Mouse (Mus musculus) spleen, adult 2 months (tissue): ENCODE data around the gene Perp. TPM values are rescaled to one million over a fixed set of nuclear protein-coding genes. Genes with fewer than 3 reads are reported as not detected.

Source experiments
- DNase-seq, 2 experiments: peaks; one replicate each; pipeline versions ENCODE4 v3.0.0 to v3.0.0-alpha.2; 2012 to 2021; ENCODE audit warnings: low spot score in 2 of 2, low read depth in 1 of 2
- H3K27ac ChIP-seq: fragments of 200-500 bp; 2 replicates; pipeline ENCODE4 v1.5.1; 2012; ENCODE audit warnings: low read length, inconsistent platforms; ENCODE audit not compliant: insufficient read depth
- H3K27me3 ChIP-seq: fragments of 200-500 bp; 2 replicates; pipeline ENCODE4 v1.6.1; 2012; ENCODE audit warnings: mild to moderate bottlenecking, moderate library complexity, low read length, inconsistent platforms; ENCODE audit not compliant: control insufficient read depth, insufficient read depth
- H3K36me3 ChIP-seq: fragments of 200-500 bp; 2 replicates; pipeline ENCODE4 v1.6.1; 2012; ENCODE audit warnings: mild to moderate bottlenecking, low read length, inconsistent platforms; ENCODE audit not compliant: control insufficient read depth, insufficient read depth
- H3K4me1 ChIP-seq: fragments of 200-500 bp; 2 replicates; pipeline ENCODE4 v1.6.1; 2011; ENCODE audit warnings: inconsistent platforms; ENCODE audit not compliant: control insufficient read depth, insufficient read depth, insufficient read length
- H3K4me3 ChIP-seq: fragments of 200-500 bp; 2 replicates; pipeline ENCODE4 v1.5.1; 2011; ENCODE audit warnings: mild to moderate bottlenecking, inconsistent platforms; ENCODE audit not compliant: insufficient read depth, insufficient read length; ENCODE audit errors: extremely low read depth
- CTCF ChIP-seq: fragments of 200-500 bp; IDR thresholded peaks from 2 replicates; pipeline ENCODE4 v1.5.1; 2011; ENCODE audit warnings: mild to moderate bottlenecking, inconsistent platforms; ENCODE audit not compliant: insufficient read depth, insufficient read length, insufficient replicate concordance; ENCODE audit errors: extremely low read depth
- POLR2A ChIP-seq: fragments of 200-500 bp; IDR thresholded peaks from 2 replicates; pipeline ENCODE4 v1.6.1; 2011; ENCODE audit warnings: low read depth, low read length, inconsistent platforms
- WGBS: fragments of 180-500 bp; shearing (Covaris S2); methylation state at CpG from one replicate; pipeline ENCODE4 v1.1.7; 2018; 5-methylcytosine and 5-hydroxymethylcytosine counted together
- polyA plus RNA-seq: library from polyadenylated mRNA; depleted of rRNA; stranded (reverse); fragments of >200 nt; gene quantifications from 2 replicates; pipeline ENCODE4 v1.2.3, GENCODE M21; 2012

Gene Perp
- polyA plus RNA-seq, 1 experiment: 1.1 TPM

DNA sequence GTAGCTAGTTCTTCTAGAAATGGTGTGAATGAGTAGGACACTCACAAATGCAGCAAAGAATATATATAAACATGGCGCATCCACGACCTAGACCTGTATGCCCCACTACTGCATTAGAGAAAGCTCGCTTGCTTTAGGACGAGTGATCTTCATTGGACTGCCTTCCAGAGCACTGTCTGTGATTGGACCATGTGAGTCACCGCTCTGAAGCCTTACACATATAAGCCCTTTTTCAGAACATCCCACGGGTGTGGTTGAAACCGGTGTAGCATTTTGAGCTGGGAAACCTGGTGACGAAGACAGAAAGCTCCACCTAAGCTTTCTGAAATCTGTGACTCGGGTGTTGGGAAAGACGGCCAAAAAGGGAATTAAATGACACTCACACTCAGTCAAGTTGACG, 16.0 kb downstream of the Perp start:
- Histone ChIP-seq H3K4me1 (no peaks in the 10 kb centered on the region), H3K36me3 (no peaks in the 10 kb centered on the region), H3K27me3 (no peaks in the 10 kb centered on the region), H3K4me3 (no peak overlapping the region), H3K27ac (no peak overlapping the region)
- TF ChIP-seq CTCF (no peak), POLR2A (no peak)
- no peak for DNase-seq
- 82% methylated on average over 11 of the region's 11 CpGs for WGBS

DNA sequence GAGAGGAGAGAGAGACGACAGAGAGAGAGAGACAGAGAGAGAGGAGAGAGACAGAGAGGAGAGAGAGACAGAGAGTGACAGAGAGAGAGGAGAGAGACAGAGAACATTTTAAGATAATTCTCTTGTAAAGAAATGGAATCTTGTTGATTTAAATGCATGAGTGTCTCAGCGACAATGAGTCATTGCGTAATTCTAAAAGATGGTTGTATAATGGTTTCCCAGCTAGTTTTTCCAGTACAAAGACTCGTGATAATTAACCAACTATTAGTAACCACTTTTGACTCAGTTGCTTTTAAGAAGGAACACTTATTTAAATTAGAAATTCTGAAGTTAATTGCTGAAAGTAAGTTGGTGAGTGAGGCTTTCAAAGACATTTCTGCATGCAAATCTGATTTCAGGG, 16.6 kb downstream of the Perp start:
- TF ChIP-seq CTCF (no peak), POLR2A (no peak)
- no peak overlapping the region for H3K4me3 ChIP-seq
- H3K36me3 ChIP-seq: no peaks in the 10 kb centered on the region
- H3K27ac ChIP-seq: no peak overlapping the region
- no peak for DNase-seq
- 76% methylated on average over 4 of the region's 4 CpGs for WGBS
- no peaks in the 10 kb centered on the region for H3K4me1 ChIP-seq
- H3K27me3 ChIP-seq: no peaks in the 10 kb centered on the region

DNA sequence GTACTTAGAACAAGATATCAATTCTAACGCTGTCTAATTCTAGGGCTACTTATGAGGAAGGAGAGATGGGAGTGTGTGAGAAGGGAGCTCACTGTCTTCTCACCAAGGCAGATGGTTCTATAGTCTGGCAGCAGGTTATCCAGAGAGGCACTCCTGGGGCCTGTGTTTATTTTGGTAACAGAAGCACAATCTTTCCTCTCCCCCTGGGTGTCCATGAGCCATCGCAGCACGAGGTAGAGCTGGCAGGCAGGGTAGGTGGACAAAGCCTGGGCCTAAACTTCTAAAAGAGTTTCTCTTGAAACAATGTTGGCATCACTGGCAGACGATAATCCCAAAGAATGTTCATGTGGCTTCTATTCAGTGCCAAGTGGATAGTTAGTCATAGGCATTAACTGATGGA, 18.5 kb downstream of the Perp start:
- WGBS: 88% methylated on average over 4 of the region's 4 CpGs
- TF ChIP-seq CTCF (no peak), POLR2A (no peak)
- Histone ChIP-seq H3K27me3 (no peaks in the 10 kb centered on the region), H3K27ac (no peak overlapping the region), H3K4me3 (no peak overlapping the region), H3K36me3 (no peaks in the 10 kb centered on the region), H3K4me1 (no peaks in the 10 kb centered on the region)
- no peak for DNase-seq

DNA sequence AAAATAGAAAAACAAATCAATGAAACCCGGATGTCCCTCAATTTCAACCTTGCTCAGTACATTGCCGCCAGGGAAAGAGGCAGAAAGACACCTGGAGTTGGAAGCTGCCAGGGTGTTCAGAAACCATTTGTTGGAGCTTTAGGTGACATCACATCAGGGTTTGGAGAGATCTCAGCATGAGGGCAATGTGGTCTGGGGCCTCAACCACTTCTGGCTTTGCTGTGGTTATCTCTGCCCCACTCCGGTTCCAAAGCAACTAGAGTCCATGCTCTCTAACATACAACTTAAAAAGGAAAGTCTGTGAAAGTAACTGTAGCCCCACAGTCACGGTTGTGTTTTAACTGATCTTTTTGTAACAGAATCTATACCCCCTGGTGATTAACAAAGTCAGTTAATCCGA, 19.9 kb downstream of the Perp start:
- H3K36me3 ChIP-seq: no peaks in the 10 kb centered on the region
- DNase-seq: no peak
- TF ChIP-seq POLR2A (no peak), CTCF (no peak)
- H3K4me1 ChIP-seq: no peaks in the 10 kb centered on the region
- no peak overlapping the region for H3K4me3 ChIP-seq
- H3K27ac ChIP-seq: no peak overlapping the region
- no peaks in the 10 kb centered on the region for H3K27me3 ChIP-seq
- 46% methylated on average over 5 of the region's 5 CpGs for WGBS

DNA sequence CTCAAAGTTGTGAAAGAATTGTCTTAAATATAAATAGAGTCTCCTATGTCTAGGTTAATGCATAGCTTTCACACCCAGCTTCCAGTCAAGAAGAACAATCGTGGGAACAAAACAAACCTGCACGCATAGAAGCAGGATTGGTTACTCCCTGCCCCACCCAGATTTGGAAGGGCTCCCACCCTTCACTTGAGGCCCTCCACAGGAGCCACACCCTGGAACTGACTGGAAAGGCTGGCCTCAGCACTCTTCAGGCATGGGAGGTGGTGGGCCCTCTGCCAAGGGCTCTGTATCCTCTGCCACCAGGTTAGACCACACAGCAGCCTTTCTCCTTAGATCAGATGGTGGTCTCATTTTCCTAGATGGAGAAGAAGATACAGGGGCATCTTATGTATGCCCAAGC, 26.2 kb downstream of the Perp start:
- H3K4me1 ChIP-seq: no peaks in the 10 kb centered on the region
- no peak for TF ChIP-seq POLR2A
- TF ChIP-seq CTCF: no peak
- 82% methylated on average over 2 of the region's 2 CpGs for WGBS

DNA sequence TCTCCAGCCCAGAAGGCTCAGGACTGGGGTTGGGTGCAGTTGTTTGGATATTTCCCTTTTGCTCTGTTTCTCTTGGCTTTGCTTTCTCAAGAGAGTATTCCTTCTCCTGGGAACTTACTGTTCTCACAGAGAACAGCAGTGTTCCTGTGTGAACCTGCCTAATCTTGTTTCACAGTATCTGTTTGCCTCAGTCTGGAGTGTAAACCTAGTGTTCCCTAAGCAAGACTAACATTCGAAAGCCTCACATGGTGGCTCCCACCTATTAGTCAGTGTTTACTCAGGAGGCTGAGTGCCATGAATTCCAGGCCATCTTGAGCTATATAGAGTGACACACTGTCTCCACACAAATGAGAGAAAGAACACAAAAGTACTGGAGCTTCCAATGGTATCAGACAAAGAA, 31.4 kb downstream of the Perp start:
- Histone ChIP-seq H3K4me1 (no peaks in the 10 kb centered on the region), H3K36me3 (no peaks in the 10 kb centered on the region), H3K27ac (no peak overlapping the region), H3K27me3 (no peaks in the 10 kb centered on the region), H3K4me3 (no peak overlapping the region)
- DNase-seq: no peak
- 84% methylated on average over 1 of the region's 1 CpGs for WGBS
- no peak for TF ChIP-seq POLR2A
- no peak for TF ChIP-seq CTCF

More for the DNA sequence above, 26.2 kb downstream of the Perp start:
- no peak overlapping the region for H3K4me3 ChIP-seq
- H3K27me3 ChIP-seq: no peaks in the 10 kb centered on the region
- H3K36me3 ChIP-seq: no peaks in the 10 kb centered on the region
- no peak overlapping the region for H3K27ac ChIP-seq
- DNase-seq: no peak

DNA sequence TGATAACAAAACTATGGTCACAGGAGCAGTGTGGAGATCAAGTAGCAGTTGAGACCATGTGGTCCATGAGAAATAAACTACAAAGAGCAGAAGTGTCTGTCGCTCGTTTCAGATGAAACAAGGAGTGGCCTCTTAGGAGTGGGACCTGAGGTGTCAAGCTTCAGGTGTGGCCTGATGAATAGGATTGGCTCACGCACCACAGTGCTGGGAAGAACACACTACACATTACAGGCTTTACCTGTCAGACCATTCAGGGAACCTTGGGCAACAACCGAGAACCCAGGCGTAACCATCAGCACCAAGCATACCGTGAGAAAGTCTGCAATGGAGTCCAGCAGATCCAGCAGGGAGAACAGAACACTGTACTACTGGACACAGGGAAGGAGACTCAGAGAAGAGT, 33.3 kb downstream of the Perp start:
- 87% methylated on average over 6 of the region's 6 CpGs for WGBS
- DNase-seq: no peak
- H3K27me3 ChIP-seq: no peaks in the 10 kb centered on the region
- no peak for TF ChIP-seq POLR2A
- no peak for TF ChIP-seq CTCF
- no peak overlapping the region for H3K27ac ChIP-seq
- H3K36me3 ChIP-seq: no peaks in the 10 kb centered on the region
- H3K4me3 ChIP-seq: no peak overlapping the region
- no peaks in the 10 kb centered on the region for H3K4me1 ChIP-seq
